Mouse (Mus musculus) heart, embryonic 14.5 days (tissue): Measurements from ENCODE around the gene Sf3a1. TPM values are rescaled to one million over a fixed set of nuclear protein-coding genes. Genes with fewer than 3 reads are reported as not detected.
"Not testable (repeated sequence)": the region's sequence is repeated elsewhere in the genome, so short reads cannot be mapped to it uniquely, and the experiment has no call there.

ENCODE experiments used
- ATAC-seq: fragments of 200-750 bp; cut with Nextera tagmentation; 2 replicates; pipeline ENCODE4 v1.8.0; 2017; ENCODE audit warnings: low read depth, moderate TSS enrichment; ENCODE audit not compliant: insufficient number of reproducible peaks, insufficient read depth, low FRiP score
- H3K27ac ChIP-seq, 2 experiments: fragments of 200-500 bp in 1 of 2; fragments of 300-500 bp in 1 of 2; sonication (generic) in 1 of 2; replicated peaks in 1 of 2; 2 replicates each; pipeline ENCODE4 v1.5.1; 2012 to 2014; ENCODE audit warnings: low read depth in 2 of 2, low read length in 2 of 2, control low read depth in 1 of 2, mild to moderate bottlenecking in 1 of 2, mixed read lengths in 1 of 2; ENCODE audit not compliant: control insufficient read depth in 1 of 2, insufficient read depth in 1 of 2
- H3K27me3 ChIP-seq: fragments of 300-500 bp; sonication (generic); 2 replicates; pipeline ENCODE4 v1.6.1; 2014; ENCODE audit warnings: mild to moderate bottlenecking, low read length, control low read depth; ENCODE audit not compliant: control insufficient read depth, insufficient read depth
- H3K36me3 ChIP-seq: fragments of 300-500 bp; sonication (generic); 2 replicates; pipeline ENCODE4 v1.6.1; 2014; ENCODE audit warnings: mild to moderate bottlenecking, control low read depth, low read length, mixed read lengths; ENCODE audit not compliant: control insufficient read depth, insufficient read depth
- H3K4me1 ChIP-seq, 2 experiments: fragments of 200-500 bp in 1 of 2; fragments of 300-500 bp in 1 of 2; sonication (generic) in 1 of 2; 2 replicates each; pipeline ENCODE4 v1.6.1; 2012 to 2014; ENCODE audit warnings: low read length in 2 of 2, control low read depth in 1 of 2, mixed read lengths in 1 of 2; ENCODE audit not compliant: control insufficient read depth in 2 of 2, insufficient read depth in 2 of 2
- H3K4me2 ChIP-seq: fragments of 300-500 bp; sonication (generic); 2 replicates; pipeline ENCODE4 v1.6.1; 2014; ENCODE audit warnings: mild to moderate bottlenecking, low read length
- H3K4me3 ChIP-seq, 2 experiments: fragments of 200-500 bp in 1 of 2; fragments of 300-500 bp in 1 of 2; sonication (generic) in 1 of 2; 2 replicates each; pipeline ENCODE4 v1.5.1; 2012 to 2014; ENCODE audit warnings: low read length in 2 of 2, mild to moderate bottlenecking in 2 of 2, control low read depth in 1 of 2, low read depth in 1 of 2, moderate library complexity in 1 of 2; ENCODE audit not compliant: control insufficient read depth in 1 of 2, insufficient read depth in 1 of 2
- H3K9ac ChIP-seq: fragments of 300-500 bp; sonication (generic); 2 replicates; pipeline ENCODE4 v1.6.1; 2014; ENCODE audit warnings: mild to moderate bottlenecking, low read length
- H3K9me3 ChIP-seq: fragments of 300-500 bp; sonication (generic); 2 replicates; pipeline ENCODE4 v1.6.1; 2016; ENCODE audit warnings: low read length, control low read depth; ENCODE audit not compliant: control insufficient read depth
- WGBS: fragments of 180-500 bp; shearing (Covaris S2); extraction: QIAGEN DNeasy Blood & Tissue Kit; methylation state at CpG from one replicate; pipeline ENCODE4 v1.1.7; 2014; 5-methylcytosine and 5-hydroxymethylcytosine counted together
- polyA plus RNA-seq: library from polyadenylated mRNA; unstranded; fragments of >200 nt; fragmentation: Nextera tagmentation; extraction: Ambion mirVana; gene quantifications from 2 replicates; pipeline ENCODE4 v1.2.1, GENCODE M21; 2014

Sf3a1 gene
- polyA plus RNA-seq, 1 experiment from 2014 or later, result 31.6 TPM

GRCm38 (mm10) chr11:4166467-4167090 lies 6.4 kb downstream of the Sf3a1 start:
- Histone ChIP-seq H3K4me2 (no peak overlapping the region), H3K4me1 (peaks cover 0 to 19% of the 10 kb centered on the region in 2 experiments; a peak in 2 of 4 replicates), H3K27me3 (no peaks in the 10 kb centered on the region), H3K27ac (no peak overlapping the region), H3K36me3 (peaks cover 100% of the 10 kb centered on the region), H3K9ac (no peak overlapping the region), H3K9me3 (no peaks in the 10 kb centered on the region), H3K4me3 (no peak overlapping the region)
- ATAC-seq, result no peak
- 92% methylated on average over 7 of the region's 7 CpGs for WGBS

- H3K27ac ChIP-seq, result no peak overlapping the region
Measured at GRCm38 (mm10) chr11:4174586-4174985, 14.4 kb downstream of the Sf3a1 start.

GRCm38 (mm10) chr11:4177716-4178115 lies 17.6 kb downstream of the Sf3a1 start:
- Histone ChIP-seq H3K36me3 (peaks cover 99% of the 10 kb centered on the region), H3K9me3 (no peaks in the 10 kb centered on the region), H3K4me3 (no peak overlapping the region), H3K27me3 (no peaks in the 10 kb centered on the region), H3K9ac (no peak overlapping the region), H3K4me2 (no peak overlapping the region), H3K4me1 (peaks cover 3 to 11% of the 10 kb centered on the region in 2 experiments; a peak in 3 of 4 replicates), H3K27ac (peak overlapping the region; percentile 10 to 48; a peak in 2 of 4 replicates)
- no peak for ATAC-seq
- 34% methylated on average over 4 of the region's 4 CpGs for WGBS

More at GRCm38 (mm10) chr11:4174586-4174985, 14.4 kb downstream of the Sf3a1 start:
- peaks cover 3 to 11% of the 10 kb centered on the region in 2 experiments; a peak in 3 of 4 replicates for H3K4me1 ChIP-seq
- WGBS, result 85% methylated on average over 5 of the region's 5 CpGs
- H3K4me3 ChIP-seq, result no peak overlapping the region
- H3K36me3 ChIP-seq, result peaks cover 100% of the 10 kb centered on the region
- no peak for ATAC-seq
- H3K9ac ChIP-seq, result no peak overlapping the region
- no peaks in the 10 kb centered on the region for H3K27me3 ChIP-seq
- no peaks in the 10 kb centered on the region for H3K9me3 ChIP-seq
- no peak overlapping the region for H3K4me2 ChIP-seq

GRCm38 (mm10) chr11:4182061-4182460 lies 21.9 kb downstream of the Sf3a1 start:
- Histone ChIP-seq H3K9me3 (no peaks in the 10 kb centered on the region), H3K4me2 (no peak overlapping the region), H3K27ac (no peak overlapping the region), H3K9ac (no peak overlapping the region), H3K36me3 (peaks cover 65% of the 10 kb centered on the region), H3K4me1 (peaks cover 3 to 11% of the 10 kb centered on the region in 2 experiments; a peak in 3 of 4 replicates), H3K4me3 (no peak overlapping the region), H3K27me3 (no peaks in the 10 kb centered on the region)
- no peak for ATAC-seq
- 26% methylated on average over 1 of the region's 1 CpGs for WGBS

GRCm38 (mm10) chr11:4183511-4183910 lies 23.4 kb downstream of the Sf3a1 start:
- H3K9ac ChIP-seq, result no peak overlapping the region
- no peak for ATAC-seq
- H3K27me3 ChIP-seq, result no peaks in the 10 kb centered on the region
- H3K4me3 ChIP-seq, result no peak overlapping the region
- H3K9me3 ChIP-seq, result no peaks in the 10 kb centered on the region
- peaks cover 7 to 14% of the 10 kb centered on the region in 2 experiments; a peak in 2 of 4 replicates for H3K4me1 ChIP-seq
- H3K27ac ChIP-seq, result no peak overlapping the region; a peak in 1 of 4 replicates
- H3K36me3 ChIP-seq, result peaks cover 50% of the 10 kb centered on the region
- H3K4me2 ChIP-seq, result no peak overlapping the region

- Histone ChIP-seq H3K4me3 (no peak overlapping the region), H3K36me3 (peaks cover 41% of the 10 kb centered on the region), H3K9ac (no peak overlapping the region), H3K27ac (no peak overlapping the region; a peak in 1 of 4 replicates), H3K9me3 (no peaks in the 10 kb centered on the region), H3K27me3 (no peaks in the 10 kb centered on the region), H3K4me2 (no peak overlapping the region), H3K4me1 (peaks cover 7 to 14% of the 10 kb centered on the region in 2 experiments; a peak in 2 of 4 replicates)
- 59% methylated on average over 4 of the region's 4 CpGs for WGBS
- ATAC-seq, result no peak
Measured at GRCm38 (mm10) chr11:4184251-4184952, 24.3 kb downstream of the Sf3a1 start.

GRCm38 (mm10) chr11:4185480-4185879 lies 25.3 kb downstream of the Sf3a1 start:
- not testable (repeated sequence) for H3K9me3 ChIP-seq, H3K4me3 ChIP-seq, H3K27ac ChIP-seq, H3K27me3 ChIP-seq, ATAC-seq, H3K9ac ChIP-seq, H3K4me2 ChIP-seq
- WGBS, result 92% methylated on average over 6 of the region's 6 CpGs
- Histone ChIP-seq H3K4me1 (peaks cover 7 to 14% of the 10 kb centered on the region in 2 experiments; a peak in 2 of 4 replicates), H3K36me3 (peaks cover 30% of the 10 kb centered on the region)
